Mouse (Mus musculus) kidney, postnatal 0 days (tissue): ENCODE results near the gene Mark3. TPM values are rescaled to one million over a fixed set of nuclear protein-coding genes. Genes with fewer than 3 reads are reported as not detected.

Experiments used
- ATAC-seq: fragments of 200-750 bp; cut with Nextera tagmentation; replicated peaks from 2 replicates; pipeline ENCODE4 v1.8.0; 2017; ENCODE audit warnings: low read depth, moderate number of reproducible peaks, moderate TSS enrichment, moderate library complexity; ENCODE audit not compliant: low FRiP score
- DNase-seq: peaks from one replicate; pipeline ENCODE4 v3.0.0-alpha.2; 2016; ENCODE audit warnings: low spot score
- H3K27ac ChIP-seq: fragments of 300-500 bp; sonication (generic); 2 replicates; pipeline ENCODE4 v1.5.1; 2014; ENCODE audit warnings: mild to moderate bottlenecking
- H3K27me3 ChIP-seq: fragments of 300-500 bp; sonication (generic); 2 replicates; pipeline ENCODE4 v1.6.1; 2014; ENCODE audit warnings: low read length, mixed read lengths; ENCODE audit not compliant: insufficient read depth
- H3K36me3 ChIP-seq: fragments of 300-500 bp; sonication (generic); 2 replicates; pipeline ENCODE4 v1.6.1; 2014; ENCODE audit warnings: low read length, mixed read lengths; ENCODE audit not compliant: insufficient read depth
- H3K4me1 ChIP-seq: fragments of 300-500 bp; sonication (generic); replicated peaks from 2 replicates; pipeline ENCODE4 v1.6.1; 2014; ENCODE audit warnings: antibody characterized with exemption, low read length, mixed read lengths; ENCODE audit not compliant: insufficient read depth
- H3K4me2 ChIP-seq: fragments of 300-500 bp; sonication (generic); 2 replicates; pipeline ENCODE4 v1.6.1; 2014; ENCODE audit warnings: mild to moderate bottlenecking, low read length, moderate library complexity, mixed read lengths
- H3K4me3 ChIP-seq: fragments of 300-500 bp; sonication (generic); replicated peaks from 2 replicates; pipeline ENCODE4 v1.5.1; 2014; ENCODE audit warnings: low read depth, low read length
- H3K9ac ChIP-seq: fragments of 300-500 bp; sonication (generic); 2 replicates; pipeline ENCODE4 v1.6.1; 2014; ENCODE audit warnings: low read depth, low read length
- H3K9me3 ChIP-seq: fragments of 300-500 bp; sonication (generic); replicated peaks from 2 replicates; pipeline ENCODE4 v1.6.1; 2016; ENCODE audit warnings: low read length, inconsistent platforms, mixed read lengths
- CTCF ChIP-seq: IDR thresholded peaks from 2 replicates; pipeline ENCODE4 v1.5.1; 2016; ENCODE audit warnings: antibody characterized with exemption, low read depth, mild to moderate bottlenecking, moderate library complexity
- WGBS: fragments of 180-500 bp; shearing (Covaris S2); extraction: QIAGEN DNeasy Blood & Tissue Kit; methylation state at CpG from one replicate; pipeline ENCODE4 v1.1.7; 2014; 5-methylcytosine and 5-hydroxymethylcytosine counted together
- polyA plus RNA-seq: library from polyadenylated mRNA; unstranded; fragments of >200 nt; fragmentation: Nextera tagmentation; extraction: Ambion mirVana; gene quantifications from 2 replicates; pipeline ENCODE4 v1.2.1, GENCODE M21; 2015

Mark3 gene
- polyA plus RNA-seq, 1 experiment from 2014 or later: 37.9 TPM

DNA sequence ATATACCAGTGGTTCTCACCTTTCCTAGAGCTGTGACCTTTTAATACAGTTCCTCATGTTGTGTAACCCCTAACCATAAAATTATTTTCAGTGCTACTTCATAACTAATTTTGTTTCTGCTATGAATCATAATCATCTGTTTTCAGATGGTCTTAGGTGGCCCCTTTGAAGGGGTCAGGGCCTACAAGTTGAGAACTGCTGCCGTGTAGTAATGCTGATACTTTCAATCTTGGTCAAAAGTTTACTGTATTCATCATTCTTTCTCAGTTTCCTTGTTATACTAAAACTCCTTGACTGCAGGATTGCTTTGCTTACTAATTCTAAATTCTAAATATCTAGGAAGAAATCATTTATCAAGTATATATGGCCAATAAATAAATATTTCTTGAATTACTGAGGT is 10.1 kb downstream of the Mark3 start:
- H3K9ac ChIP-seq: no peak overlapping the region
- no peak for TF ChIP-seq CTCF
- no peak overlapping the region for H3K4me2 ChIP-seq
- H3K36me3 ChIP-seq: no peaks in the 10 kb centered on the region
- ATAC-seq (no peak), DNase-seq (no peak)
- H3K4me1 ChIP-seq: no peaks in the 10 kb centered on the region
- H3K27ac ChIP-seq: no peak overlapping the region
- no peaks in the 10 kb centered on the region for H3K27me3 ChIP-seq
- H3K9me3 ChIP-seq: no peaks in the 10 kb centered on the region
- 47% methylated on average over 1 of the region's 1 CpGs for WGBS
- no peak overlapping the region for H3K4me3 ChIP-seq

DNA sequence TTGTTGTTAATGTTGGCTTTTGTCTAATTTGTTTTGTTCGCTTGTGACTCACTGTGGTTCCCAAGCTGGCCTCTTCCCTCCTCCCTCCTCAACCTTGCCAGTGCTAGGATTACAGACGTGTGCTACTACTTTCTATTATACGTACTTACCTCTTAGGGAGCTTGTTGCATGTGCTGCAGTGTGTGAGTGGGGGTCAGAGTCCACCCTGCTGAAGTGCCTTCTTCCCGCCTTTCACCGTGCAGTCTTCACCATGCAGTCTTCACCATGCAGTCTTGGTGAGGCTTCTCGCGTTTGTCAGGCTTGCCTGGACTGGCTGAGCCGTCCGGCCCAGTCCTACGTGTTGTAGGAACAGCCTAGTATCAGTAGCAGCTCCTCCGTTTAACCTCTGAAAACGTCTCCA is 12.9 kb downstream of the Mark3 start:
- no peak overlapping the region for H3K27ac ChIP-seq
- H3K9me3 ChIP-seq: no peaks in the 10 kb centered on the region
- ATAC-seq (no peak), DNase-seq (no peak)
- no peak overlapping the region for H3K4me2 ChIP-seq
- TF ChIP-seq CTCF: no peak
- H3K9ac ChIP-seq: no peak overlapping the region
- no peaks in the 10 kb centered on the region for H3K27me3 ChIP-seq
- 73% methylated on average over 12 of the region's 12 CpGs for WGBS
- H3K4me3 ChIP-seq: no peak overlapping the region
- no peaks in the 10 kb centered on the region for H3K4me1 ChIP-seq
- no peaks in the 10 kb centered on the region for H3K36me3 ChIP-seq

DNA sequence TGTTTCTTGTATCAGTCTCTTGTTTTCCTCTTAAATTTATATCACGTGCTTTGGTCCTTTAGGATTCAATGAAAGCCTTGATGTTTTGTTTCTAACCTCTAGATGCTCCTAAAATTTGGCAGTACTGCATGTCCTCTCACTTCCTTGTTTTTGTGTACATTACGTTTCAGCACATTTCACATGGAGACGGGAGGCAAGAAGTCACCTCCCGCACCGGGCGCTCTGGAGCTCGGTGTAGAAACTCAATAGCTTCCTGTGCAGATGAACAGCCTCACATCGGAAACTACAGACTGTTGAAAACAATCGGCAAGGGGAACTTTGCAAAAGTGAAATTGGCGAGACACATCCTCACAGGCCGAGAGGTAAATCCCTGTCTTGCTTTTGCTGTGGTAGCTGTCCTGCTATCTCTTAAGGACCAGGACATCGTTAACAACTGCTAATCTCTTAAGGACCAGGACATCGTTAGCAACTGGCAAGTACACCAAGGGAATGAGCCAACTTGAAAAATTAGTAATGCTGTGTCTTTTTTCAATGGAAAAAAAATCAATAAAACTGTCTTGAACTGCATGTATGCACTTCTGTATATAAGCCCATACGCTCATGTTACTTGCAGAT is 18.2 kb downstream of the Mark3 start:
- no peaks in the 10 kb centered on the region for H3K4me1 ChIP-seq
- peak; percentile 73 for DNase-seq
- no peak for TF ChIP-seq CTCF

DNA sequence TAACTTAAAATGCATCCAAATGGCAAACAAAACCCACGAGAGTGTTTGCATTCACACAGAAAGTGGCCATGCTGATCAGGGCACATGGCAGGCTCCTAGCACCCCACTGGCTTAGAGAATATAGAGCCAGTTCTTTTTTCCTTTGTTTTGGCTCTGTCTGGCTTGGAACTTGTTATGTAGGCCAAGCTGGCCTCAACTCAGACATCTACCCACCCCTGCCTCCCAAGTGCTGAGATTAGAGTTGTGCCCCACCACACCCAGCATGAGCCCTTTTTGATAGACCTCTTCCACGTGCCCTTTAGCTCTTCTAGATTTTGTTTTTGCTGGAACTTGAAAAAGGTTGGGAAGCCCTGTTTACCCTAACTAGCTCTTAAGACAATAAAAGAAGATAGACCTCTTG is 19.5 kb downstream of the Mark3 start:
- no peaks in the 10 kb centered on the region for H3K9me3 ChIP-seq
- 88% methylated on average over 2 of the region's 2 CpGs for WGBS
- H3K27me3 ChIP-seq: no peaks in the 10 kb centered on the region
- ATAC-seq: no peak
- DNase-seq: no peak
- H3K36me3 ChIP-seq: peaks cover 31% of the 10 kb centered on the region; the same call in 1 of the 2 replicates
- no peak overlapping the region for H3K9ac ChIP-seq
- no peak for TF ChIP-seq CTCF
- H3K4me2 ChIP-seq: no peak overlapping the region
- no peak overlapping the region for H3K4me3 ChIP-seq
- no peak overlapping the region for H3K27ac ChIP-seq
- H3K4me1 ChIP-seq: no peaks in the 10 kb centered on the region

More for the DNA sequence above, 18.2 kb downstream of the Mark3 start:
- WGBS: 48% methylated on average over 14 of the region's 14 CpGs
- Histone ChIP-seq H3K4me2 (peak overlapping the region; percentile 32; the same call in 1 of the 2 replicates), H3K27me3 (no peaks in the 10 kb centered on the region), H3K36me3 (peaks cover 23% of the 10 kb centered on the region; the same call in 1 of the 2 replicates), H3K9ac (no peak overlapping the region), H3K9me3 (no peaks in the 10 kb centered on the region), H3K27ac (no peak overlapping the region), H3K4me3 (no peak overlapping the region)
- no peak for ATAC-seq

DNA sequence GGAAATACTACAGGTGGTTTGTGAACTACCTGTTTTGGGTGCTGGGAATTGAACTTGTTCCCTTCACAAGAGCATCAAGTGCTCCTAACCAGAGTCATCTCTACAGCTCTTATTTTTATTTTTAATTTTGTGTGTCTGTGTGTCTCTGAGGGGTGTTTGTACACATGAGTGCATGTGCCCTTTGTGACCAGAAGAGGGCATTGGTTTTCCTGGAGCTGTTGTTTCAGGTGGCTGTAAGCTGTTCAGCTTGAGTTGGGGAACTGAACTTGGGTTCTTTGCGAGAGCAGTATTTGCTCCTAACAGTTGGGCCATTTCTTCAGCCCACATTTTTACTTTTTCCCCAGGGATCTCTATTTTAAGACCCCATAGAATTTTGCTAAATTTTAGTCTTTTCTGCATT is 23.0 kb downstream of the Mark3 start:
- Histone ChIP-seq H3K4me3 (no peak overlapping the region), H3K4me1 (no peaks in the 10 kb centered on the region), H3K4me2 (no peak overlapping the region), H3K9me3 (no peaks in the 10 kb centered on the region), H3K36me3 (peaks cover 31% of the 10 kb centered on the region; the same call in 1 of the 2 replicates), H3K27me3 (no peaks in the 10 kb centered on the region), H3K27ac (no peak overlapping the region), H3K9ac (no peak overlapping the region)
- WGBS: 100% methylated on average over 1 of the region's 1 CpGs
- TF ChIP-seq CTCF: peak; percentile 9; the same call in 1 of the 2 replicates
- ATAC-seq (no peak), DNase-seq (no peak)

DNA sequence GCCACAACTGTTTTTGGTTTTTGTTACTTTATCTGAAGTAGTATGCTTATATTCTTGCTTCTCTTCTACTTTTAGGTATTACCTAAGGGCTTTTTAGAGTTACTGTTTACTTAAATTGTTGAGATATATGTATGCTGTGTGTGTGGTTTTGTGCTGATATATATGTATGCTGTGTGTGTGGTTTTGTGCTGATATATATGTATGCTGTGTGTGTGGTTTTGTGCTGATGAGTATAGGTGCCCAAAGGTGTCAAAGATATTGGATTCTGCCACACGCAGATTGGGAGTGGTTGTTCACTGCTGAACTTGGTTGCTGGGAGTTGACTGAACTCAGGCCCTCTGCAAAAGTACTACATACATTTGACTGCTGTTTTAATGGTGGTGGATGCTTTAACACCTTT is 24.6 kb downstream of the Mark3 start:
- peaks cover 24% of the 10 kb centered on the region; the same call in 1 of the 2 replicates for H3K36me3 ChIP-seq
- H3K4me2 ChIP-seq: no peak overlapping the region
- no peaks in the 10 kb centered on the region for H3K9me3 ChIP-seq
- DNase-seq (no peak), ATAC-seq (no peak)
- H3K4me1 ChIP-seq: no peaks in the 10 kb centered on the region
- no peaks in the 10 kb centered on the region for H3K27me3 ChIP-seq
- no peak overlapping the region for H3K9ac ChIP-seq
- no peak overlapping the region for H3K4me3 ChIP-seq
- WGBS: 93% methylated on average over 1 of the region's 1 CpGs
- TF ChIP-seq CTCF: no peak
- H3K27ac ChIP-seq: no peak overlapping the region

DNA sequence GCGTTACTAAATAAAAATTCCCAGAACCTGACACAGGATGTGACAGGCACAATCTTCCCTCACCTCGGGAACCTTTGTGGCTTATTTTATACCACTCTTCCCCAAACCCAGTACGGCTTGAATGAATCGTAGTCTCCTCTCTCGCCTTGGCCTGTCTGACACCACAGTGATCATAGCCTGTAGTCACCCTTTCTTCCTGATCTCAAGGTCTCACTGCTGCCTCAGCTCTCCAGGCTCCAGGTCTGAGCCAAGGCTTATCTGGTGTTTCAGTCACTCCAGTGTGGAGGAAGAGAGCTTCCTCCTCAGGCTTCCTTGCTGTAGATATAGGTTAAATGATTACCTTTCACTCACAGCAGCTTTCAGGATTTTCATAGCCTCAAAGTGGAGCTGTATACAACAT is 25.3 kb downstream of the Mark3 start:
- TF ChIP-seq CTCF: no peak
- H3K9ac ChIP-seq: no peak overlapping the region
- no peaks in the 10 kb centered on the region for H3K4me1 ChIP-seq
- H3K4me2 ChIP-seq: no peak overlapping the region
- no peak overlapping the region for H3K4me3 ChIP-seq
- peaks cover 25% of the 10 kb centered on the region; the same call in 1 of the 2 replicates for H3K36me3 ChIP-seq
- no peak for DNase-seq
- no peak overlapping the region for H3K27ac ChIP-seq
- H3K27me3 ChIP-seq: no peaks in the 10 kb centered on the region
- 86% methylated on average over 5 of the region's 5 CpGs for WGBS
- no peaks in the 10 kb centered on the region for H3K9me3 ChIP-seq
- no peak for ATAC-seq
